Mouse (Mus musculus) heart, adult 8-10 months (tissue): Measurements from ENCODE around the gene Tmem184b. TPM values are rescaled to one million over a fixed set of nuclear protein-coding genes. Genes with fewer than 3 reads are reported as not detected.

Source experiments
- DNase-seq: peaks from one replicate; pipeline ENCODE4 v3.0.0; 2022; ENCODE audit warnings: low spot score
- total RNA-seq, 4 experiments: library from RNA; stranded (reverse); gene quantifications; 2 replicates each; pipeline ENCODE4 v1.2.4; 2022

Tmem184b gene
- total RNA-seq, 4 experiments from 2014 or later = 34.6 to 46.1 (median 39.0) TPM

- DNase-seq = peak; percentile 82
These were observed 35.0 kb downstream of the Tmem184b start for GRCm38 (mm10) chr15:79368313-79368811.

GRCm38 (mm10) chr15:79366402-79366801 is 37.0 kb downstream of the Tmem184b start:
- no peak for DNase-seq

- DNase-seq = no peak
These were observed 38.3 kb downstream of the Tmem184b start for GRCm38 (mm10) chr15:79365068-79365467.

GRCm38 (mm10) chr15:79364120-79364519 is 39.2 kb downstream of the Tmem184b start:
- no peak for DNase-seq

- DNase-seq = no peak
These were observed 42.3 kb downstream of the Tmem184b start for GRCm38 (mm10) chr15:79361023-79361422.

GRCm38 (mm10) chr15:79360371-79360770 is 43.0 kb downstream of the Tmem184b start:
- DNase-seq = no peak

GRCm38 (mm10) chr15:79359954-79360353 is 43.4 kb downstream of the Tmem184b start:
- no peak for DNase-seq

- no peak for DNase-seq
These were observed 45.2 kb downstream of the Tmem184b start for GRCm38 (mm10) chr15:79357974-79358690.

- DNase-seq = no peak
These were observed 46.1 kb downstream of the Tmem184b start for GRCm38 (mm10) chr15:79357036-79357911.

- no peak for DNase-seq
These were observed 46.9 kb downstream of the Tmem184b start for GRCm38 (mm10) chr15:79356481-79356880.

GRCm38 (mm10) chr15:79354619-79355018 is 48.8 kb downstream of the Tmem184b start:
- no peak for DNase-seq

GRCm38 (mm10) chr15:79353690-79354305 is 49.6 kb downstream of the Tmem184b start:
- DNase-seq = no peak

GRCm38 (mm10) chr15:79352479-79352878 is 50.9 kb downstream of the Tmem184b start:
- no peak for DNase-seq

- DNase-seq = peak; percentile 67
These were observed 52.0 kb downstream of the Tmem184b start for GRCm38 (mm10) chr15:79351331-79351767.

- DNase-seq = no peak
These were observed 52.5 kb downstream of the Tmem184b start for GRCm38 (mm10) chr15:79350866-79351265.

GRCm38 (mm10) chr15:79348651-79349050 is 54.7 kb downstream of the Tmem184b start:
- DNase-seq = no peak

GRCm38 (mm10) chr15:79347845-79348506 is 55.4 kb downstream of the Tmem184b start:
- DNase-seq = peak; percentile 79

GRCm38 (mm10) chr15:79347165-79347844 is 56.1 kb downstream of the Tmem184b start:
- DNase-seq = peak; percentile 90

- no peak for DNase-seq
These were observed 57.1 kb downstream of the Tmem184b start, which contains the start of gene Maff for GRCm38 (mm10) chr15:79346051-79346793. Maff (plus strand) TSS chr15:79346621.

GRCm38 (mm10) chr15:79344627-79345026 is 58.7 kb downstream of the Tmem184b start:
- DNase-seq = no peak
